Mouse (Mus musculus) embryonic facial prominence, embryonic 10.5 days (tissue): ENCODE data around the gene Rgmb. TPM values are rescaled to one million over a fixed set of nuclear protein-coding genes. Genes with fewer than 3 reads are reported as not detected.

Experiments used
- DNase-seq: peaks from one replicate; pipeline ENCODE4 v3.0.0-alpha.2; 2017; ENCODE audit warnings: low spot score
- H3K27ac ChIP-seq: fragments of 300-500 bp; sonication (generic); replicated peaks from 2 replicates; pipeline ENCODE4 v1.5.1; 2016; ENCODE audit warnings: mild to moderate bottlenecking
- H3K27me3 ChIP-seq: fragments of 300-500 bp; sonication (generic); replicated peaks from 2 replicates; pipeline ENCODE4 v1.6.1; 2016; ENCODE audit warnings: low read depth, mild to moderate bottlenecking; ENCODE audit not compliant: poor library complexity, severe bottlenecking
- H3K36me3 ChIP-seq: fragments of 300-500 bp; sonication (generic); replicated peaks from 2 replicates; pipeline ENCODE4 v1.6.1; 2016; ENCODE audit warnings: mild to moderate bottlenecking, moderate library complexity
- H3K4me1 ChIP-seq: fragments of 300-500 bp; sonication (generic); 2 replicates; pipeline ENCODE4 v1.6.1; 2016
- H3K4me3 ChIP-seq: fragments of 300-500 bp; sonication (generic); 2 replicates; pipeline ENCODE4 v1.5.1; 2016; ENCODE audit warnings: mild to moderate bottlenecking, moderate library complexity
- H3K9me3 ChIP-seq: fragments of 300-500 bp; sonication (generic); 2 replicates; pipeline ENCODE4 v1.6.1; 2016; ENCODE audit warnings: mild to moderate bottlenecking
- WGBS: fragments of 180-500 bp; shearing (Covaris S2); methylation state at CpG from one replicate; pipeline ENCODE4 v1.1.7; 2016; 5-methylcytosine and 5-hydroxymethylcytosine counted together
- polyA plus RNA-seq: library from polyadenylated mRNA; unstranded; fragments of >200 nt; fragmentation: Nextera tagmentation; extraction: Ambion mirVana; gene quantifications from 2 replicates; pipeline ENCODE4 v1.2.1, GENCODE M21; 2016

Gene Rgmb
- 17.3 and 18.1 TPM in 2 replicates for polyA plus RNA-seq

DNA sequence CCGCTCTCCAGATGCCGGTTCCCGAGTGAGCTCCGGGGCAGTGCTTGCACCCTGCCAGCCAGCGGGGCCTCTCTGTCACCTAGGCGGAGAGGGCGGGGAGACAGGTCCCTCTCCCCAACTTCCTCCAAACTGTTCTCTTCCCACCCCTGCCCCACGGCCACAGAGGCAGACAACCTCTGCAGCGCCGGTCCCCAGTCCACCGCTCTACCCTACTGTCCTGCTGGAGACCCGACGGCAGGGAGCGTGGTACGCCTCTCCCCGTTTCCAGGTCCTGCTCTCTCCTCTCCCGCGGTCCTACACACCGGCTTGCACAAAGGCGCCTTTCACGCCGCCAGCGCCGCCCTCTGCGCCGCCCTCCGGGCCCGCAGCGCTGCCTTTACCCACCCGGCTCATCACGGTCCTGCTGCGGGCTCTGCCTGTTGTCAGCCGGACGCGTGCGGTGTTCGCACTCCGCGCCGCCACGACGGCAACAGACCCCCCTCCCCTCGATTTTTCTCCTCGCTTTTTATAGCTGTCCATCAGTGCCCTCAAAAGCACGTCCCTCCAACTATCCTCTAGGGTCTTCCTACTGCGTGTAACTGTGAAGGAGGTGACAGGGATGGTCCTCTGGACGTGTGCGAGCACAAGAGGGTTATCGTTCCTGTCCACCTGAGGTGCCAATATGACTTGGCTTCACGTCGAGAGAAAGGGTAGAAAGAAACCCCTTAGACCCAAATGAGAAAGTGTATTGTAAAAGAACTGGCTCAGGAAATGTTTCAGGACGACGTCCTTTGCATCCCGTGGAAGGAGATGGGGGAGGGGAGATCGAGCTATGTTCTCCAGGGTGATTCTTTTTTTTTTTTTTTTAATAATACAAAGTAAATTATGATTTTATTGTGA, at the start of gene Rgmb:
Gene Rgmb, minus strand, starts transcription at position 274 of the 879 bp plus-strand sequence.
- 1% methylated on average over 54 of the region's 55 CpGs for WGBS
- peak within 1 kb of the TSS; percentile 70 for H3K4me3 ChIP-seq

DNA sequence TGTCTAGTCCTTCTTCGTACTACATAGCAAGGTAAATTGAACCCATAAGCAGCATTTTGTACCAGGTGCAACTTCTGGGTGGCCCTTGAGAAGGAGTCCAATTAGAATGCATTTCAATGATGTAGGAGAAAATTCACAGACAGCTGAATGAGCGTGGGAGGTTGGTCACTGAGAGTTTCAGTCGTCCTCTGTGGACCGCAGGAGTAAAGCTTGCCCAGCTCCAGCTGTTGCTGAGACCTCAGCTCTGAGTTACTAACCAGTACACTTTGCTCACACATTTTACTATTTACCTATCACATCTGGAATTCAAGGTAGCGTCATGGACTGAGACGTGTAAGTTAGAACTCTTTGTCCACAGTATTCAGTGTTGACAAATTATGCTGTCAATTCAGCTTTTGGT, 43.9 kb upstream of the Rgmb start:
- 83% methylated on average over 6 of the region's 6 CpGs for WGBS
- DNase-seq, result no peak
- Histone ChIP-seq H3K9me3 (no peaks in the 10 kb centered on the region), H3K4me3 (no peak overlapping the region), H3K27me3 (no peaks in the 10 kb centered on the region), H3K36me3 (no peaks in the 10 kb centered on the region), H3K27ac (no peak overlapping the region), H3K4me1 (no peaks in the 10 kb centered on the region)

More for the DNA sequence above, at the start of gene Rgmb:
- DNase-seq, result peak; percentile 78
- H3K4me1 ChIP-seq, result peaks cover 30% of the 10 kb centered on the region
- no peaks in the 10 kb centered on the region for H3K9me3 ChIP-seq
- H3K27ac ChIP-seq, result peak within 1 kb of the TSS; percentile 91
- H3K36me3 ChIP-seq, result no peaks in the 10 kb centered on the region
- peaks cover 24% of the 10 kb centered on the region for H3K27me3 ChIP-seq

DNA sequence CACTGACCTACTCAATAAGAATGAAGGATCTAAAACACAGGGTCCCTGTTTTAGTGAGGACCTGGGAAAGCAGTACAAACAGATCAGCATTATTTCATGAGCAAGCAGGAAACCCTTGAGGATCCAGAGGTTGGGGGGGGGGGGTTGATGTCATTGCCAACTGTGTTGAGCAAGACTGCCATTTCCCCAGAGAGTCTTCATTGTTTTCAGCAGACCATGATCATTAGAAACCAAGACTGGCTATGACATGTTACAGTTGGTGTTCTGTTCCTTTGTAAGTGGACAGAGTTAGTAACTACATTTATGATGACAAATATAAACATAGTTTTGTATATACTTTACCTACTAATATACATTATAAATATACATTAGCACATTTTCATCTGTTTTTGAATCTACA, 41.3 kb upstream of the Rgmb start:
- no peaks in the 10 kb centered on the region for H3K27me3 ChIP-seq
- no peaks in the 10 kb centered on the region for H3K36me3 ChIP-seq

DNA sequence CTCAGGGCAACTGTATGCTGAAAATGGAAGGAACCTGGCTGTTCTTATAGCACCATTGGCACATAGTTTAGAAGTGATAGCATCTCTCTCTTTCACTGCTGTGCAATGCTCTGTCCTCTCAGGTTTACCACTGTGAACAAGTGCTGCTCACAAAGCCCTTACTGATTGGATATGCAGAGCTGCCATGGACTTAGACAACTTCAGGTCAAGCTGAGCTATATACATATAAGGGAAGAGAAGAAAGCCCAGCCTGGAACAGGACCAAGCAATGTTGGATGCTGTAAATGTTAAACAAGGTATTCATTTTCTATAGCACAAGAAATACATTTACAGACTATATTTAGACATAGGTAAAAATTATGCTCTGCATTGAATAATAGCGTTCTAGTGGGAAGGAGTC, 34.4 kb upstream of the Rgmb start:
- DNase-seq, result no peak
- Histone ChIP-seq H3K27ac (no peak overlapping the region), H3K4me3 (no peak overlapping the region), H3K4me1 (peaks cover 3% of the 10 kb centered on the region; the same call in 1 of the 2 replicates), H3K36me3 (no peaks in the 10 kb centered on the region), H3K27me3 (no peaks in the 10 kb centered on the region), H3K9me3 (no peaks in the 10 kb centered on the region)
- 93% methylated on average over 1 of the region's 1 CpGs for WGBS

More for the DNA sequence above, 41.3 kb upstream of the Rgmb start:
- Histone ChIP-seq H3K4me1 (no peaks in the 10 kb centered on the region), H3K9me3 (no peaks in the 10 kb centered on the region), H3K4me3 (no peak overlapping the region), H3K27ac (no peak overlapping the region)
- no peak for DNase-seq

DNA sequence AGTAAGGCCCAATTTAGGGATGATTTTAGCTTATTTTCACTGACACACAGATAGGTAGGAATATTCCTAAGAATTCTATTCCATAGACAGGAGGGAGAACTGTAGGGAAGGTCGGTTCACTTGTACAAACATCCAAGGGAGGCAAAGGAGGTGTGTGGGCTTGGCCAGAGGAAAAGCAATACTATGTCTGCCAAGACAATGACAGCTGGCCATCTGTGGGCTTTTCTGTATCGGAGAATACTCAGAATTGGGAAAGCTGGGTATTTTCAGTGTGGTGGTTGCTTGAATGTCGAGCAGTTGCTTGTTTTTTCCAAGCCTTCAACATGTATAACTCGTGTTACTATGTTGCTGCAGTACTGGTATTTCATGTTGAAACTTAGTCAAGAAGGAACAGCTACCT, 31.5 kb upstream of the Rgmb start:
- no peak for DNase-seq
- WGBS, result 77% methylated on average over 4 of the region's 4 CpGs

DNA sequence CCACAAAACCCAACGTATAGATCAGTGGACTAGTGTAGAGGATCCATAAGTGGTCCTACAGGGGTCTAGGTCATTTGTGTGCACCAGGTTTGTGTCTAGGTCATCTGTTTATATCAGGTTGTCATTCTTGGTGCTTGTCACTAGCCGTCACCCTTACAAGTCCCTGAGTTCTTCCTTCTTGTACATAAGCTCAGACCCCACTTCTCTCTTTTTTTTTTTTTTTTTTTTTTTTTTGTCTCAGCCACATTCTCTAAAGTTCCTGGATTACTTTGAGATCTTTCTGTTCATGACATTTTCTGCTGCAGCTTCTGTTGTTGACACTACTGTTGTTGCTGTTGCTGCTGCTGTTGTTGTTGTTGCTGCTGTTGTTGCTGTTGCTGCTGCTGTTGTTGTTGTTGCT, 22.3 kb upstream of the Rgmb start:
- Histone ChIP-seq H3K27ac (no peak overlapping the region), H3K27me3 (no peaks in the 10 kb centered on the region), H3K4me3 (no peak overlapping the region), H3K9me3 (no peaks in the 10 kb centered on the region), H3K36me3 (no peaks in the 10 kb centered on the region), H3K4me1 (peaks cover 3% of the 10 kb centered on the region; the same call in 1 of the 2 replicates)
- WGBS, result 75% methylated on average over 2 of the region's 2 CpGs
- no peak for DNase-seq

More for the DNA sequence above, 31.5 kb upstream of the Rgmb start:
- Histone ChIP-seq H3K4me3 (no peak overlapping the region), H3K27ac (no peak overlapping the region), H3K36me3 (no peaks in the 10 kb centered on the region), H3K9me3 (no peaks in the 10 kb centered on the region), H3K4me1 (peaks cover 3% of the 10 kb centered on the region; the same call in 1 of the 2 replicates), H3K27me3 (no peaks in the 10 kb centered on the region)

DNA sequence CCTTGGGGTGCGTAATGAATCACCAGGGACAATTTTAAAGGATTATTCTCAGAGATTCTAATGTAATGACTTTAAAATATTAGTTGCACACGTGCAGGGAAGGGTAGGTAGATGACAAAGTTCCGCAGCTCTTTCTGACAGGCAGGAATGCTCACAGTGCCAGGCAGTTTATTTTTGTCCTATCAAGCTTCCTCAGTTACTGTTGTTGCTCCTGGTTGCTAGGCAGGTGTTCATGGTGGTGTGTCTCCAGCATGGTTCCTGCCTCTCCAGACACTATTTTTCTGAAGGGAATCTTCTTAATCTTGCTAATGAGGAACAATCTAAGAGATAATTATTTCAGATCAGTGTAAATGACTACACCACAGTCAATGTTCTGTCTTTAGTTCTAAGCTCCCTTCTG, 19.7 kb upstream of the Rgmb start:
- DNase-seq, result no peak
- no peaks in the 10 kb centered on the region for H3K27me3 ChIP-seq

DNA sequence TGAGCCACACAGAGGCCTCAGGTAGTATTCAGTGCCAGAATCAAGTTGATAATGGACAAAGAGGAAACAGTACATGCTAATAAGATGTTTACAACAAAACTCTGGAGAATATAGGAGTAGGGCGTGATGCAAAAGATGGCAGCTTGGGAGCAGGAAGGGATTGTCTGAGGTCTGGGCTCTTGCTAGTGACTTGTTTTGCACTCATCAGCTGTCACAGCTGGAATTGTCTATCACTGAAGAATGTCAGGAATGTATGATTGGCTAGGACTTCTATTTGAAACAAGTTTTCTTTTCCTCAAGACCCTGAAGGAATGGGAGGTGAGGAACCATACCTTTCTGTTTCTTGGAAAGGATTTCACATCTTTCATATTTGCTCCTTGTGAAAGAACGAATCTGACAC, 10.6 kb upstream of the Rgmb start:
- Histone ChIP-seq H3K36me3 (no peaks in the 10 kb centered on the region), H3K27me3 (no peaks in the 10 kb centered on the region), H3K4me1 (no peaks in the 10 kb centered on the region), H3K27ac (no peak overlapping the region), H3K9me3 (no peaks in the 10 kb centered on the region), H3K4me3 (no peak overlapping the region)
- WGBS, result 74% methylated on average over 2 of the region's 2 CpGs
- DNase-seq, result no peak

More for the DNA sequence above, 19.7 kb upstream of the Rgmb start:
- H3K4me1 ChIP-seq, result peaks cover 3% of the 10 kb centered on the region; the same call in 1 of the 2 replicates
- no peaks in the 10 kb centered on the region for H3K9me3 ChIP-seq
- no peak overlapping the region for H3K4me3 ChIP-seq
- no peaks in the 10 kb centered on the region for H3K36me3 ChIP-seq
- H3K27ac ChIP-seq, result no peak overlapping the region
- 85% methylated on average over 3 of the region's 3 CpGs for WGBS

DNA sequence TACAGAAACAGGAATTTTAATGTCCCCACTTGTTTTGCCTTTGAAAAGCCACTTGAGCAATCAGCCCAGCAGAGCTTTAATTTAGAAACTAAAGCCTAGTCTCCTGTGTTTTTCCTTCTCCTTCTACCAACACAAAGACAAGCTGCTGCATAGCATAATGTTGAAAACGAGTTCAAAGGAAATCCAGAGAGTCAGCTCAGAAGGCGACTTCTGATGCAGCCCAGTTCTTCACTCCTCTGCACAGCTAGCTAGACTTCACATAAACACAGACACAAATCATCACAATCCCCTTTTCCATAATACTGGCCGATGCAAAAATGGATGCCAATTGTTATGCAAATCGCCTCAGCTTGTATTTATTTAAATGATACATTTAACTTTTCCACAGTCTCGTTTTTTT, 1.6 kb upstream of the Rgmb start:
- no peaks in the 10 kb centered on the region for H3K9me3 ChIP-seq
- no peaks in the 10 kb centered on the region for H3K36me3 ChIP-seq
- peaks cover 27% of the 10 kb centered on the region for H3K4me1 ChIP-seq
- peaks cover 24% of the 10 kb centered on the region for H3K27me3 ChIP-seq
- DNase-seq, result no peak
- no peak overlapping the region for H3K4me3 ChIP-seq
- no peak overlapping the region for H3K27ac ChIP-seq
- 32% methylated on average over 5 of the region's 5 CpGs for WGBS

DNA sequence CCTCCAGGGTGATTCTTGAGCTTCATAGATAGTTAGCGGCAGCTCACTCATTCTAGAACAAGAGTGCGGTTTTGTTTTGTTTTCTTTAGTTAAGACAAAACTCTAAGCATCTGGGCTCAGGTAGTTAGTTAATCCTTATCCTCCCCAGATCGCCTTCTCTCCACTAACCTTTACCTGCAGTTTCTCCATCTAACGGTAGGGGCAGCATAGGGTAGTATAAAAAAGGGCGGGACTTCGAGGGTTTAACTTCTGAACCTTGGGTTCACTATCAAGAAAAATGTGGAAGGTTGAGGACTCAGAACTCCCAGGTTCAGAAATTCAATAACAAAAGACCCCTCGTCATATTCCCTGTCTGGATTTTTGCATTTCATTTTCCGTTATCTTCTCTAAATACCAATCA, 971 bp upstream of the Rgmb start:
- WGBS, result 11% methylated on average over 8 of the region's 8 CpGs
- Histone ChIP-seq H3K27me3 (peaks cover 24% of the 10 kb centered on the region), H3K4me3 (no peak overlapping the region), H3K27ac (no peak overlapping the region), H3K4me1 (peaks cover 30% of the 10 kb centered on the region), H3K36me3 (no peaks in the 10 kb centered on the region), H3K9me3 (no peaks in the 10 kb centered on the region)
- no peak for DNase-seq

DNA sequence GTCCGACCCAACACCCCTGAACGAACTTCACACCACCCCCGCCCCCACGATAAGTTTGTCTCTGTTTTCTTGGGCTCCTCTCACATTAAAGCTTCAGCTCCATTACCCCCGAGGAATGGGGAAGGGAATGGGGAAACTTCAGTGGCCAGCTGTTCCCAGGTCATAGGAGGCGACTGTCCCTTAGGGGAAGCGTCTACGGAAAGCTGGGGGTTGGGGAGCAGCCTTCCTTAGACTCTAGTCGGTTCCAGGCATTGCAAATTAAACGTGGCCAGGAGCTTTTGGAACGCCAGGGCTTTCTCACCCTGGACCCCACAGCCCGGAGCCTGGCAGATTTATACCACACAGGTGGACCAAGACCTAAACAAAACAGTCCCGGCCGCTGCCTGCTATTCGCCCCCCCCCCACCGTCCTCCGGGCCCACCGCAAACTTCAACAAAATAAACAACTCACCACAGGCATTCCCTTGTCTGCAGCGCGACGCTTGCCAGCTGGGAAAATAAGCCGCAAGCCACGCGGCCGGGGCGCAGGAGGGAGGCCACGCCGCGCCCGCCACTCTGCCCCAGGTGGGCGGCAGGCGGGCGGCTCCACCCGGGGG, 571 bp downstream of the Rgmb start:
- Histone ChIP-seq H3K9me3 (no peaks in the 10 kb centered on the region; the same call in 1 of the 2 replicates), H3K27ac (peak overlapping the region; percentile 91), H3K36me3 (no peaks in the 10 kb centered on the region), H3K27me3 (peaks cover 24% of the 10 kb centered on the region), H3K4me1 (peaks cover 30% of the 10 kb centered on the region), H3K4me3 (peak overlapping the region; percentile 70)
- WGBS, result under 1% methylated on average over 34 of the region's 34 CpGs
- DNase-seq, result peak; percentile 70

DNA sequence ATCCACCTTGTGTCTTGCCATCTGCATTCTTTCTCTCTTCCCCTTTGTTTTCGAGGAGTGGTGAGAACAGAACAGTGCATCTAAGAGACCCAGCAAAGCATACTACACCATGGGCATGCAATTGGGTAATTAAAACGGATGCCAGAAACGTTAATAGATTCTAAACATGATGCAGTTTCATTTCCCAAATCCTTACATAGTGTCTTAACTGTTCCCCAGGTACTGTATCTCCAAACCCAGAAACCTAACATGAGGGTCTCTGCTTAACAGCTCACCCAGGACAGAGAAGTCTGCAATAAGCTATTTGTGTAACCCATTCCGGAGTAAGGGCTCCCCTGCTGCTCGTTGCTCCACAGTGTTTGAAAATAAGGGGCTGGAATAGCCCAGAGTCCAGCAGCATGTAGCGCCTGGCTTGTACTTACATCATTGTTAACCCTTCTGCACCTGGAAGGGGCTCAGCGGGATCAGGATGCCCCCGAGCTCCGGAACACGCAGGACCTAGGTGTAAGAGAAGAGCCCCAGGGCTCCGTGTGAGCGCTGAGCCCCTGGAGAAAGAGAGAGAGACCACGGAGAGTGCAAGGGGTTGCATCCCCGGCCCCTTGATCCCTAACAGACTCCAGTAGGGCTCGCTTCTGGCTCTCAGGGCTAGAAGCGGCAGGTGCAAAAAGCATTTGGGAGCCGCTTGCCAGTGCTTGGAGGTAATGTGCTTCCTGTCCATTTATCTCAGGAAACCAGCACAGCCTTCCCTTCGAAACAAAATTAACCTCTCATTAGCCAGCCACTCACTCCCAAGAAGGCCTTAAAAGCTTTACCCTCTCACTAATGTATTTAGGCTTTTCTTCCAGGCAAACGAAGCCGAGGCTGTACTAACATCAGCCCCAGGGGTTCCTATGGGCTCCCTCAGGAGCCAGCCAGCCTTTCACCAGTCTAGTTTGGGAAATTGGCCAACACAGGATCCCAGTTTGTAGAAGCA, 1.4 kb downstream of the Rgmb start:
- WGBS, result 2% methylated on average over 20 of the region's 20 CpGs
- peak overlapping the region; percentile 70 for H3K4me3 ChIP-seq
- peak; percentile 55 for DNase-seq
- no peaks in the 10 kb centered on the region; the same call in 1 of the 2 replicates for H3K9me3 ChIP-seq
- peak overlapping the region; percentile 91 for H3K27ac ChIP-seq
- H3K4me1 ChIP-seq, result peaks cover 35% of the 10 kb centered on the region
- H3K27me3 ChIP-seq, result peaks cover 24% of the 10 kb centered on the region
- H3K36me3 ChIP-seq, result no peaks in the 10 kb centered on the region
